Mouse (Mus musculus) left cerebral cortex, adult 6 months (tissue): ENCODE results near the gene Ankrd45. TPM values are rescaled to one million over a fixed set of nuclear protein-coding genes. Genes with fewer than 3 reads are reported as not detected.

Experiments
- long read RNA-seq, 2 experiments: library from polyadenylated mRNA; unstranded; transcript quantifications; one replicate each; pipeline ENCODE4 v2.0.0; 2019 to 2020
- polyA plus RNA-seq: library from polyadenylated mRNA; unstranded; fragments of <200 nt; fragmentation: Nextera tagmentation; gene quantifications from 2 replicates; pipeline ENCODE4 v1.2.3, GENCODE M21; 2021

Gene Ankrd45
- 24.0 and 29.6 TPM in 2 replicates for polyA plus RNA-seq
- long read RNA-seq, experiment 1, transcript Ankrd45-202 (7 exons, 3,714 nt): major isoform, 36 of 230 reads
- long read RNA-seq, experiment 1, partial matches to known transcripts: 19 of 230 reads
- long read RNA-seq, experiment 1, other reads (novel, unspliced or antisense): 175 of 230 reads
- long read RNA-seq, experiment 2, partial matches to known transcripts: 5 of 37 reads
- long read RNA-seq, experiment 2, other reads (novel, unspliced or antisense): 31 of 37 reads

DNA sequence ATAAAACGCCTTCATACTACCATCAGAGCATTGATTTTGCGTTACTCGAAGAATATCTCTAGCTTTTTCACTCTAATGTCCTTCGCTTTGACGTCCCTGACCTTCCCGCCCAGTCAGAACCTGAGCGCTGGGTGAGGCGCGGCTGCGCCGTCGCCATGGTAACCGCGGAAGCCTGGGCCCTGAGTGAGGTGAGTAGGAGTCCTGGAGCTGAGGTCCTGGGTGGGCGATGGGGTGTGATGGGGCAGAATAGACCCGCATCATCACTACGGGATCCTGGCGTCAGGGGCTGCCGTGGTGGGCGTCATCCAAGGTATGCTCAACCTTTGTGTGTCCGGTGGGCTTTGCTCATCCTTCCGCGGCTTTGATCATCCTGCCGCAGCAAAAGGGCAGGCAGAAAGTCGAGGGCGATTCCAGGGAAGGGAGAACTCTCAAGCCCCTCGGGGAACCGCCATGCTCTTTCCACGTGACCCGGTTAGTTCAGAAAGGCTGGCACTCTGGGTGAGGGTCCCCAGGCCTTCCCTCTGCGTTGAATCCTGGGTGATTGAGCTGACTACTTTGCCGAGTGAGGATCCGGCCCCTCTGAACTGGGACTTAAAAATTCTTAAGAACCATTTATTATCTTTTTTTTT, at the start of gene Ankrd45:
Gene Ankrd45, plus strand, starts transcription at position 161 of the 629 bp plus-strand sequence.

DNA sequence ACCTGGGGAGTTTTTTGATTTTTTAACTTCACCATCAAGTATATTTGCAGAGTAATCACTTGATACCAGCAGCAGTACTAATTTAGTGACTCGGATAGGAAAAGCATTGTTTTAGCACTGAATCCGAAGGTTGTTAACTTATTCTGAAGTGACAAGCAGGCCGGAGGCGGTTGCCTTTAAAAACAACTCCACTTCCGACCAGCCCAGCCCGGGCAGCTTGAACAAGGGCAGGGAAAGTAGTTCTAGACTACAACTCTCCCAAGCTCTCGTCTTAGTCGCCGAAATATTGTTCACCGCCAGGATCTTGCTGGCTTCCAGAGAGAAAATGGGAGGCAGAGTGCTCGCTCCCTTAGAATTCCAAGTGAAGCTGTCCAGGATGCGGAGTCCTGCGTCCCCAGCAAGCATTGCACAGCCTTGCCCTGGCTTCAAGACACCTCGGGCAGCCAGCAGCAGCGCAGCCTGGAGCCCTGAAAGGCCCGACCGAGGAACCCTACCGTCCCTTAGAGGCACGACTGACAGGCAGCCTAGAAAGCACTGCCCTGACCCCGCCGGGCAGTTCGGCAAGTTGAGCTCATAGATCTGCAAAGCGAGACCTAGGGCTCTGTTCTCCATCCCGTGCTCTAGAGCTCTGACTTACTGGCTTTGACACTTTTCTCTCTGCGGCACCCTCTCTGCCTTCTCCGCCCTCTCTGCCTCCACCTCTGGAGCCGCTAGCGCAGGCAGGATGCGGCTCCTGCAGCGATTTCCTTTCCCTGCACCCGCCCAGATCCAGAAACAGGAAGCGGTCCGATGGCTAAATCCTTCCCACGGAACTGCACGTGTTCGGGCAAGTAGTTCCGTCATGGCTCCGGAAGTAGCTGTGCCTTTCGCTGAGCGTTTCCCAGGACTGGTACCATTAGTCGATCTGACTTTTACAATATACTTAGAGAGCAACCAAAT, 11.5 kb upstream of the Ankrd45 start, which contains the start of gene Klhl20:
Gene Klhl20, minus strand, starts transcription at position 786 of the 939 bp plus-strand sequence.

DNA sequence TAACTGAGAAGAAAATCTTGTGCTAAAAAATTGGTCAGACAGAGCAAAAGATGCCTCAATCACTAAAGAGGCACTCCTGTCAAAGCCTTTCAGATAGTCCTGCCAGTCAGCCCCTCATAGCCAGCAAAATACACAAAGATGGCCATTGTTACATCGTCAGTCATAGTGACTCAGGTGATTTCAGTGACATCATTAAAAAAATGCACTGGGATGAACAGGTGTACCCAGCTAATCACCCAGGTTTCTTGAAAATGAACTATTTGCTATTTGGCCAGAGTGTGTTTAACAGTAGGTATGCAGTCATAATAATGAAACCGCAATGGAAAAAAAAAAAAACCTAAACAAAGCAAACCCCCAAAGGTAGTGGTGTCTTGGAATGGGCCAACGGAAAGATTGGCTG, 16.7 kb downstream of the Ankrd45 start, which contains the start of gene Tex50:
Gene Tex50, minus strand, starts transcription at position 101 of the 400 bp plus-strand sequence.

Other genes starting within 250 kb of the Ankrd45 start
- gene Rc3h1, start 236.3 kb upstream of the Ankrd45 start, polyA plus RNA-seq: 4.0 and 7.8 TPM in 2 replicates
- 0.16 and 0.18 TPM in 2 replicates for gene Serpinc1, start 164.1 kb upstream of the Ankrd45 start, polyA plus RNA-seq
- gene Zbtb37, start 107.8 kb upstream of the Ankrd45 start, polyA plus RNA-seq: 1.4 and 2.7 TPM in 2 replicates
- gene Dars2, start 72.0 kb upstream of the Ankrd45 start, polyA plus RNA-seq: 22.5 and 29.3 TPM in 2 replicates
- 1.6 and 1.9 TPM in 2 replicates for gene Cenpl, start 72.0 kb upstream of the Ankrd45 start, polyA plus RNA-seq
- gene Klhl20, start 11.2 kb upstream of the Ankrd45 start, polyA plus RNA-seq: 3.8 and 4.8 TPM in 2 replicates
- not detected in 2 replicates for gene Tex50, start 16.6 kb downstream of the Ankrd45 start, polyA plus RNA-seq
- 1,064 and 1,120 TPM in 2 replicates for gene Prdx6, start 108.5 kb downstream of the Ankrd45 start, polyA plus RNA-seq